Mouse (Mus musculus) Muller cell, postnatal 12 days (primary cell): Measurements from ENCODE around the gene Rps2.

Experiments
- DNase-seq: peaks from one replicate; pipeline ENCODE4 v3.0.0-alpha.2; 2015; ENCODE audit errors: inconsistent ontology term

The Rps2 gene

DNA sequence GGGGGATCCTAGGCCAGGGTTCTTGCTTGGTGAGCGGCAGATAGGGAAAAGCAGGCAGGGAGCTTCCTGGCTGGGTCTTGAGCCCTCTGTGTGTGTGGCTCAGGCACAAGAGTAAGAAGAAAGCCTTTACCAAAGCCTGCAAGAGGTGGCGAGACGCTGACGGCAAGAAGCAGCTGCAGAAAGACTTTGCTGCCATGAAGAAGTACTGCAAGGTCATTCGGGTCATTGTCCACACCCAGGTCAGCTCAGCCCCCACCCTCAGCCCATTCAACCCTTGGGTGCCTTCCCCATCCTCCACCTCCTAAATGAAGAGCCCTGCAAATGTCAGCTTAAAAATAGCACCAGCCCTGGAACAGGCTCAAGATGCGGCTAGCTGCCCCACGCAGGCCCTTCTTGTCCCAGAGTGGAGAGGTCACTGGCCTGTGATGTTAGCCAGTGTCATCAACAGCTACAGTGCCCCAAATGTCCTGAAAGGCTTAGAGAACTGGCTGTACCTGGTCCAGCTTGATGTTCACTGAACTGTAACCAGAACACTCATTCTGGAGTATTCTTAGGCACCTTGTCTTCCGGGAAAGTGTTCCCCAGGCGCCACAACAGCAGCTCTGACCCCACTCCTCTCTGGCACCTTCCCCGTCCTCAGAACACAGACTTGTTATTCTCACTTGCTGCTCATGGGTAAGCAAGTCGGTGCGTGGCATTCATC is 14.5 kb downstream of the Rps2 start:
- DNase-seq = no peak

DNA sequence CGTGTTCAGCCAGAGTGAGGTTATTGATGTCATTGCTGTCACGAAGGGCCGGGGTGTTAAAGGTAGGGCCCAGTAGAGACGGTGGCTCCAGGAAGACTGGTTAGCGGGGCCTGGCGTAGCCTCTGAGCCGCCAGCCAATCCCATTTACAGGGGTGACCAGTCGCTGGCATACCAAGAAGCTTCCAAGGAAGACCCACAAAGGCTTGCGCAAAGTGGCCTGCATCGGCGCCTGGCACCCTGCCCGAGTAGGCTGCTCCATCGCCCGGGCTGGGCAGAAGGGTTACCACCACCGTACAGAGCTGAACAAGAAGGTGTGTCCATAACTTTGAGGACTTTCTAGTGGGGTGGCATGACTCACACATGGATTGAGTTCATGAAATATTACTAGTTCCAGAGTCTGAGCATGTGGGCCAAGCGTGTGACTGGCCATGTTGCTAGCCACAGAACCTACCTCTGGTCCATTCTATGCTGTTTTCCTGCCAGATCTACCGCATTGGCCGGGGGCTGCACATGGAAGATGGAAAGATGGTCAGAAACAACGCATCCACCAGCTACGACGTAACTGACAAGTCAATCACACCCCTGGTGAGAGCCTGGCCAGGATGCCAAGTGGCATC is 15.6 kb downstream of the Rps2 start:
- no peak for DNase-seq

DNA sequence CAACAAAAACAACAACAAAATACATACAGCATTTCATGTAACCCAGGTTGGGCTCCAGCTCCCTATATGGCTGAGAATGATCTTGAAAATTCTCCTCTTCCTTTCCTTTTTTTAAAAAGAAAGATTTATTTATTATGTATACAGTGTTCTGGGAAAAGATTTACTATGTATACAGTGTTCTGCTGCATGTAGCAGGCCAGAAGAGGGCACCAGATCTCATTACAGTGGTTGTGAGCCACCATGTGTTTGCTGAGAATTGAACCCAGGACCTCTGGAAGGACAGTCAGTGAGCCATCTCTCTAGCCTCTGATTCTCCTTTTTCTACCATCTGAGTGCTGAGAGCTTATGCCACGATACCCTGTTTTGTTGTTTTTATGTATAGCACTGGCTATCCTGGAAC is 16.6 kb downstream of the Rps2 start:
- DNase-seq = no peak

- no peak for DNase-seq
Measured at GRCm38 (mm10) chr17:24735446-24735845, 17.5 kb downstream of the Rps2 start.

GRCm38 (mm10) chr17:24736330-24737051 is 18.6 kb downstream of the Rps2 start, which contains the start of gene Msrb1:
Msrb1 (plus strand) TSS chr17:24736642.
- peak; percentile 99 for DNase-seq

DNA sequence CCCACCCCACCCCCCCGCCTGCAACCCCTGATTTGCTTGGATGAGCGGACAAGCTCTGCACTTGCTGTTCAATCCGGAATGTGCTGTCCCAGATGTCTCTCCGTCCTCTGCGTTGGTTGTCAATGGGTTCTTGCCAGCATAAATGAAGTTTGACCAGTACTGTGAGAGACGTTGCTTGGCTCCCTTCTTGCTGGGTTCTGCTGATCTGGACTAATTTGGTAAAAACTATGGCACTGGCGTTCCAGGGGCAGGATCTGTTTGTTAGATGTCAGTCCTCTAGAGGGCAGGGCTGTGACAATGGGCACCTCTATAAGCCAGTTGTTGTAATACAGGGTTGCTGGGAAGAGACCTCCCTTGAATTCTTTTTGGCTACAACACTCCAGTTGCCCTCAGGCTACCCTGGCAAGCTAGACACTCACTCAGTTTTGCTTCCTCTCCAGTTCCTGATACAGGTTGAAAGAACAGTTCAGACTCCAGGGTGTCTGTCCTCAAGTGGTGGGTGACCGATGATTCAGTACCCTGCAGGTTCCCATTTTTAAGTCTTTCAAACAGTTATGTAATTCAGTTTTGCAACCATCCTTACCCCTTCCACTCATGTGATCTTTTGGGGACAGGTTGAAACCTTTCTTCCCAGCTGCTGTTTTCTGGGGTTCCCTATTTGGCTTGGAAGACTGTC is 19.4 kb downstream of the Rps2 start:
- peak; percentile 54 for DNase-seq

GRCm38 (mm10) chr17:24738238-24738637 is 20.3 kb downstream of the Rps2 start:
- no peak for DNase-seq

DNA sequence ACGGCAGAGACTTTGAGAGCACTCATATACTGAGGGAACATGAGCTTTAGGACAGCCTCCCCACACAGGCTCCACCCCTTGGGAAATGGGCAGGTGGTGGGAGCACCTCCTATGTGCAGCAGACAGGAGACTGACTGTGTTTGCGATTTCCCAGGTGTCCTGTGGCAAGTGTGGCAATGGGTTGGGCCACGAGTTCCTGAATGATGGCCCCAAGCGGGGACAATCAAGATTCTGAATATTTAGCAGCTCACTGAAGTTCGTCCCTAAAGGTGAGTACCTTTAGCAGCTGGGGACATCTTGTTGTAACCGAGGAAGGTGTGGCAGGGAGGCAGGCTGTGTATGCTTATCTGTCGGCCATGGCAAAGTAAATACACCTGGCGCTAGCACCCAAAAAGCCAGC is 22.0 kb downstream of the Rps2 start:
- DNase-seq = no peak

DNA sequence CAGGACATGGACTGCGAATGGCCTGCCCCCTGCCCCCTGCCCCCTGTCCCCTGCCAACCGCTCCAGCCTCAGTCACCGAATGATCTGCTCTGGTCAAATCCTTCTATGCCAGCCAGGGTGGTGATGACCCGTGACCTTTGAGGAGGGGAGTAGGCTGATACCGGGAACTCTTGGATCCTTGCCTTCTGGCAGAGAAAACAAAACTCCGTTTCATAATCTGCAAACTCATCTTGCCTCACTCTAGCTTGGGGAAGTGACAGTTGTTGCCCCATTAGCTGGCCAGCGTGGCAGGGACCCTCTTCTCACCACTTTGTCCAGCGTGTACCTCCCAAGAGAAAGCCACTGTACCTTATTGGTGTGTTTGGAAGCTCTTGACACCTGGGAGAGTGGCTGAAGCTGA is 24.4 kb downstream of the Rps2 start:
- DNase-seq = no peak

GRCm38 (mm10) chr17:24743896-24744295 is 26.0 kb downstream of the Rps2 start:
- no peak for DNase-seq

DNA sequence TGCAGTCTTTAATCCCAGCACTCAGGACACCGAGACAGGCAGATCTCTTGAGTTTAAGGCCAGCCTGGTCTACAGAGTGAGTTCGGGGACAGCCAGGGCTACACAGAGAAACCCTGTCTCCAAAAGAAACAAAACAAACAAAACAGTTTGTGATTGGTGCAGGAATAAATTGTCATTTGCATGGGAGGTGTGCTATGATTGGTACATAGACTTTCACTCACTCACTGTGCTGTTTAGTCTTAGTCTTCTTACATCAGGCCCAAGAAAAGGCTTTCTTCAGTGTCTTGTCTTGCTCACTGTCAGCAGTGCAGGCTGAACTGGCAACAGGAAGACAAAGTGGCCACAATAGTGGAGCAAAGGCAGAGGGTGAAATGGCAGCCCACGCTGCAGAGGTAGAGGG is 26.5 kb downstream of the Rps2 start:
- DNase-seq = no peak

- DNase-seq = peak; percentile 61
Measured at GRCm38 (mm10) chr17:24745526-24746497, 27.9 kb downstream of the Rps2 start.

DNA sequence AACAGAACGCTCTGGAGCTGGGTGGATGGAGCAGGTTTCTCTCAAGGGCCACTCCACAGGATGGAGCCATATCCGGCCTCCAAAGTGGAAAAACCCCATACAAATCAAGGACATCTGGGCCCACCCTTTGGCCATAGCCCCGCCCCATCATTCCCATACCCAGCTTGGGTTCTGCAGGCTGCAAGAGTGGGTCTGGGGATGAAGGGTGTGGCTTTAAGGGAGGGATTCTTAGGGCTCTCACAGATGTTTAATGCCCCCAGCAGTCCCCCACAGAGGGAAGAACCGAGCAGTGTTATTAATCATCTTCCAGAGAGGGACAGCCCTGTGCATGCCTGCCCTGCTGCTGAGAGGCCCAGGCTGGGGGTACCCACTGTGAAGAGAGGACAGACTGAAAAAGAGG is 29.1 kb downstream of the Rps2 start:
- no peak for DNase-seq

DNA sequence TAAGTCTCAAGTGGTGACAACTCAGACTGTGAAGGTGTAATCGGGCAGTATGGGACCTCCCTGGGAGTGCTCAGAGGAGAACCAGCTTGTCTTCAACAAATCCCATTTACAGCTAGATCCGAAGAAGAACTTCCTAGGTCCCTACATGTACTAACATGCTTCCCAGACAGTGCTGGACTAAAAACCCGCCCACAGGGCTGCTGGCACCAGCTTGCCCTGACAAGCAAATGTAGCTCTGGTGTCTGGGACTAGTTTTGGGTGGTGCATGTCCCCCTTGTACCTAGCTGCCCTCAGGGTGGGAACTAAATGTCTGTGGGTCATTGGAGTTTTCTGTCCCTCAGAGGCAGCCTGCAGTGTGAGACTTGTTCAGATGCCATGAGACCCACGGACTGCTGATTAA is 33.6 kb downstream of the Rps2 start:
- no peak for DNase-seq

GRCm38 (mm10) chr17:24752415-24753394 is 34.8 kb downstream of the Rps2 start, which contains the start of gene Hs3st6:
Hs3st6 (plus strand) TSS chr17:24752988.
- peak; percentile 58 for DNase-seq

GRCm38 (mm10) chr17:24757394-24757793 is 39.5 kb downstream of the Rps2 start:
- DNase-seq = no peak

GRCm38 (mm10) chr17:24761121-24761520 is 43.2 kb downstream of the Rps2 start:
- DNase-seq = no peak

DNA sequence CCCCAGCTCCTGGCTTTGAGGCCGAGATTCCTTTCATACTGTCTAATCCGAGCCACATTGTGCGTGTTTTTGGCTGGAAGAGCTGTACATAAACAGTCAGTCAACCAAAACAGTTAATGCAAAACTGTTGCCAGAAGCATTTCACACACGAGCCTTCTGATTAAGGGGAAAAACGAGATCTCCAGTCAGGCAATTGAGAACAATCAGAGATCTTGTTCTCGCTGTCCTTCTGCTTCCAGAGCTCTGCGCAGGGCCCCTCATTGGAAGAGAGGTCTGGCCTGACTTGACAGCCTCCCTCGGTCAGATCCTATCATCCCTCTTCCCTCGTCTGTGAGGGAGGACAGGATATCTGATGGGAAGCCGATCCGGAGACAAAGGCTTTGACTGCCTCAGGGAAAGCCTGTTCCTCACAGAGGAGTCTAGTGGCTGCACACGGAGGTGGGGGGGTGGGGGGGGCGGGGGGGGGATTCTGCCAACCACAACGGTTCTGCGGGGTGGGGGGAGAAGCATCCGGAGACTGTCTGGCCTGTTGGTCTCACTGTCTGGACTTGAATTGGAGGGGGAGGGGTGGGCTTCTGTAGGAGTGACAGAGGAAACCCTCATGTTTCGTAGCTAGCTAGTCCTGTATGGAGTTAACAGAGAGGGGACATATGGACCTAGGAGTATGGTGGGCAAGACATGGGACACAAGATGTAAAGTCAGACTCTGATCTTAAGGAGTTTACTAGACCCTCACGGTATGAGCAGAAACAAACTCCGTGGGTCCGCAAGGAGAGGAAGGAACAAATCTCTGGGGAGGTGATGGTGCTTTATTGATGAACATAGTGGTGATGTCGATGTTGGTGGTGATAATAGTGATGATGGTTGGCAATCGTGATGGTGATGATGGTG is 47.3 kb downstream of the Rps2 start:
- peak; percentile 67 for DNase-seq
